Mouse (Mus musculus): ENCODE measurements around the gene Gm43518. TPM values are rescaled to one million over a fixed set of nuclear protein-coding genes. Genes with fewer than 3 reads are reported as not detected.

The Gm43518 gene
- polyA plus RNA-seq, 1 experiment from 2014 or later: 0.25 TPM

DNA sequence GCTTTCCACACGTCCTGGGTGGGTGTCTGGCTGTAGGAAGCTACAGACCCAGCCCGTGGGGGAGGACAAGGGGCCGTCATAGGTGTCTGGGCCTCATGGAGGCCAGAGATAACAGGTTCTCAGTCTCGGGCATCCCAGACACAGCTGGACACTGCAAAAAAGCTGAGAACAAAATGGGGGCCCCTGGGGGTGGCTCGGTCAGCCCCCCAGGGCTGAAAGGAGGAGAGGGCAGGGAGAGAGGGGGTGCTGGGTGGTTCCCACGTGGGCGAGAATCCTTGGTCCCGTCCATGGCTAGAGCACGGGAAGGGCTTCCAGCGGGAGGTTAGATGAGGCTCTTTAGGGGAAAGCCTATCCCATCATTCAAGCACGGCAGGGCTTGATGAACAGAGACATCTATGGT lies 55.6 kb downstream of the Gm43518 start:
- Histone ChIP-seq H3K4me3 (ENCODE audit: low read depth, low read length) (no peak overlapping the region), H3K9me3 (ENCODE audit: control insufficient read depth, low read length) (no peaks in the 10 kb centered on the region), H3K4me2 (ENCODE audit: low read depth, severe bottlenecking) (no peak overlapping the region), H3K4me1 (ENCODE audit: control insufficient read depth, insufficient read depth, low read length) (peaks cover 9% of the 10 kb centered on the region), H3K9ac (ENCODE audit: low read length) (no peak overlapping the region), H3K36me3 (ENCODE audit: control insufficient read depth, insufficient read depth, low read length) (no peaks in the 10 kb centered on the region), H3K27ac (replicated peaks; ENCODE audit: low read depth, low read length) (no peak overlapping the region), H3K27me3 (ENCODE audit: control insufficient read depth, insufficient read depth, low read length) (no peaks in the 10 kb centered on the region)
- no peak for DNase-seq (ENCODE audit: low spot score)
- 81% methylated on average over 11 of the region's 11 CpGs for WGBS
- ATAC-seq (ENCODE audit: insufficient number of reproducible peaks, low FRiP score, low TSS enrichment, low read depth): no peak

- no peak for DNase-seq (ENCODE audit: low spot score)
- 76% methylated on average over 9 of the region's 9 CpGs for WGBS
- Histone ChIP-seq H3K27me3 (ENCODE audit: control insufficient read depth, insufficient read depth, low read length) (no peaks in the 10 kb centered on the region), H3K4me2 (ENCODE audit: low read depth, severe bottlenecking) (no peak overlapping the region), H3K4me1 (ENCODE audit: control insufficient read depth, insufficient read depth, low read length) (peaks cover 9% of the 10 kb centered on the region), H3K9me3 (ENCODE audit: control insufficient read depth, low read length) (no peaks in the 10 kb centered on the region), H3K4me3 (ENCODE audit: low read depth, low read length) (no peak overlapping the region), H3K27ac (replicated peaks; ENCODE audit: low read depth, low read length) (no peak overlapping the region), H3K9ac (ENCODE audit: low read length) (no peak overlapping the region), H3K36me3 (ENCODE audit: control insufficient read depth, insufficient read depth, low read length) (no peaks in the 10 kb centered on the region)
- ATAC-seq (ENCODE audit: insufficient number of reproducible peaks, low FRiP score, low TSS enrichment, low read depth): no peak
Observed at GRCm38 (mm10) chr5:123985434-123985833, 58.2 kb downstream of the Gm43518 start.

- Histone ChIP-seq H3K27ac (replicated peaks; ENCODE audit: low read depth, low read length) (no peak overlapping the region), H3K4me2 (ENCODE audit: low read depth, severe bottlenecking) (no peak overlapping the region), H3K9me3 (ENCODE audit: control insufficient read depth, low read length) (no peaks in the 10 kb centered on the region), H3K36me3 (ENCODE audit: control insufficient read depth, insufficient read depth, low read length) (no peaks in the 10 kb centered on the region), H3K4me3 (ENCODE audit: low read depth, low read length) (no peak overlapping the region), H3K4me1 (ENCODE audit: control insufficient read depth, insufficient read depth, low read length) (peaks cover 9% of the 10 kb centered on the region), H3K9ac (ENCODE audit: low read length) (no peak overlapping the region), H3K27me3 (ENCODE audit: control insufficient read depth, insufficient read depth, low read length) (no peaks in the 10 kb centered on the region)
- WGBS: 50% methylated on average over 2 of the region's 2 CpGs
- no peak for ATAC-seq (ENCODE audit: insufficient number of reproducible peaks, low FRiP score, low TSS enrichment, low read depth)
- no peak for DNase-seq (ENCODE audit: low spot score)
Observed at GRCm38 (mm10) chr5:123986925-123987324, 59.7 kb downstream of the Gm43518 start.

DNA sequence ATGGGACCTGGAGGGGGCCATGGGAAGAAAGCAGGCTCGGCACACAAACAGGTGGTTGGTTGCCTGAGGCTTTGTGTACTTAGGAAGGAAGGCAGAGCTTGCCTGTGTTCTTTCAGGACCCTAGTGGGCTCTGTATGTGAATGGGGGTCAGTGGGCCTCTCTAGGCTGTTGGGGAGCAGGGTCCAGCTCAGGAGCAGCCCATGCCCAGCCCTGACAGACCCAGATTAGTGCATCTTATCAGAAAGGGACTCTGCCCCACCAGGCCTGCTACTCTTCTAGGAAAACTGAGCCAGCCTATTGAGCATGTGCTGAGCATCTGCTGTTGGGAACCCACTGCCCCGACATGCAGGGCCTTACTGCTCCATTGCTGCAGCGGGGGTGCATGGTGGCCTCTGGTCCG lies 60.3 kb downstream of the Gm43518 start:
- Histone ChIP-seq H3K4me2 (ENCODE audit: low read depth, severe bottlenecking) (no peak overlapping the region), H3K4me3 (ENCODE audit: low read depth, low read length) (no peak overlapping the region), H3K9ac (ENCODE audit: low read length) (no peak overlapping the region), H3K9me3 (ENCODE audit: control insufficient read depth, low read length) (no peaks in the 10 kb centered on the region), H3K27me3 (ENCODE audit: control insufficient read depth, insufficient read depth, low read length) (no peaks in the 10 kb centered on the region), H3K4me1 (ENCODE audit: control insufficient read depth, insufficient read depth, low read length) (peaks cover 9% of the 10 kb centered on the region), H3K36me3 (ENCODE audit: control insufficient read depth, insufficient read depth, low read length) (no peaks in the 10 kb centered on the region), H3K27ac (replicated peaks; ENCODE audit: low read depth, low read length) (no peak overlapping the region)
- ATAC-seq (ENCODE audit: insufficient number of reproducible peaks, low FRiP score, low TSS enrichment, low read depth): no peak
- DNase-seq (ENCODE audit: low spot score): no peak
- 81% methylated on average over 4 of the region's 4 CpGs for WGBS

Other genes starting within 250 kb of the Gm43518 start
- 37.8 and 44.9 TPM in 2 replicates for gene Clip1, start 242.8 kb upstream of the Gm43518 start, polyA plus RNA-seq (2014; fragmentation: Nextera tagmentation; extraction: Ambion mirVana)
- gene Zcchc8, start 206.3 kb upstream of the Gm43518 start, polyA plus RNA-seq (2014; fragmentation: Nextera tagmentation; extraction: Ambion mirVana): 100 and 106 TPM in 2 replicates
- 166 and 167 TPM in 2 replicates for gene Rsrc2, start 178.0 kb upstream of the Gm43518 start, polyA plus RNA-seq (2014; fragmentation: Nextera tagmentation; extraction: Ambion mirVana)
- 38.8 and 47.5 TPM in 2 replicates for gene Kntc1, start 177.7 kb upstream of the Gm43518 start, polyA plus RNA-seq (2014; fragmentation: Nextera tagmentation; extraction: Ambion mirVana)
- not detected in 2 replicates for gene Hcar2, start 61.9 kb upstream of the Gm43518 start, polyA plus RNA-seq (2014; fragmentation: Nextera tagmentation; extraction: Ambion mirVana)
- 0.11 TPM in 1 of 2 replicates, not detected in the other for gene Hcar1, start 47.4 kb upstream of the Gm43518 start, polyA plus RNA-seq (2014; fragmentation: Nextera tagmentation; extraction: Ambion mirVana)
- gene Denr, start 20.2 kb upstream of the Gm43518 start, polyA plus RNA-seq (2014; fragmentation: Nextera tagmentation; extraction: Ambion mirVana): 186 and 187 TPM in 2 replicates
- 4.4 and 7.3 TPM in 2 replicates for gene Ccdc62, start 3.3 kb downstream of the Gm43518 start, polyA plus RNA-seq (2014; fragmentation: Nextera tagmentation; extraction: Ambion mirVana)
- gene Hip1r, start 46.2 kb downstream of the Gm43518 start, polyA plus RNA-seq (2014; fragmentation: Nextera tagmentation; extraction: Ambion mirVana): 3.8 and 4.2 TPM in 2 replicates
- 32.8 and 33.0 TPM in 2 replicates for gene Vps37b, start 104.9 kb downstream of the Gm43518 start, polyA plus RNA-seq (2014; fragmentation: Nextera tagmentation; extraction: Ambion mirVana)
- gene Abcb9, start 168.4 kb downstream of the Gm43518 start, polyA plus RNA-seq (2014; fragmentation: Nextera tagmentation; extraction: Ambion mirVana): 0.20 and 0.47 TPM in 2 replicates
- gene Ogfod2, start 184.9 kb downstream of the Gm43518 start, polyA plus RNA-seq (2014; fragmentation: Nextera tagmentation; extraction: Ambion mirVana): 8.0 and 11.5 TPM in 2 replicates
- 116 TPM in 2 replicates for gene Arl6ip4, start 188.7 kb downstream of the Gm43518 start, polyA plus RNA-seq (2014; fragmentation: Nextera tagmentation; extraction: Ambion mirVana)